Mouse (Mus musculus) left cerebral cortex, postnatal 14 days (tissue): ENCODE measurements around the gene Rbbp7. TPM values are rescaled to one million over a fixed set of nuclear protein-coding genes. Genes with fewer than 3 reads are reported as not detected.

Experiments
- DNase-seq, 2 experiments: peaks; one replicate each; pipeline ENCODE4 v3.0.0; 2021 to 2022; ENCODE audit warnings: low spot score in 2 of 2, mixed read lengths in 1 of 2
- intact Hi-C: fragments of 180-260 bp; cut with DNase I; formaldehyde crosslinking; loops from one replicate; pipeline ENCODE4 v1.15.1; 2025
- long read RNA-seq, 2 experiments: library from polyadenylated mRNA; stranded (forward); transcript quantifications; one replicate each; pipeline ENCODE4 v2.0.0; 2021
- total RNA-seq, 2 experiments: library from RNA; stranded (reverse); gene quantifications; 2 replicates each; pipeline ENCODE4 v1.2.3; 2021

Rbbp7 gene
- total RNA-seq: 100 to 1,000 TPM; 142 to 154 TPM
- long read RNA-seq, experiment 1, transcript Rbbp7-201 (12 exons, 2,244 nt): major isoform, 258 of 282 reads
- long read RNA-seq, experiment 1, partial matches to known transcripts: 5 of 282 reads
- long read RNA-seq, experiment 1, other reads (novel, unspliced or antisense): 17 of 282 reads
- long read RNA-seq, experiment 2, transcript Rbbp7-201 (12 exons, 2,244 nt): major isoform, 222 of 239 reads
- long read RNA-seq, experiment 2, partial matches to known transcripts: 9 of 239 reads
- long read RNA-seq, experiment 2, other reads (novel, unspliced or antisense): 5 of 239 reads

DNA sequence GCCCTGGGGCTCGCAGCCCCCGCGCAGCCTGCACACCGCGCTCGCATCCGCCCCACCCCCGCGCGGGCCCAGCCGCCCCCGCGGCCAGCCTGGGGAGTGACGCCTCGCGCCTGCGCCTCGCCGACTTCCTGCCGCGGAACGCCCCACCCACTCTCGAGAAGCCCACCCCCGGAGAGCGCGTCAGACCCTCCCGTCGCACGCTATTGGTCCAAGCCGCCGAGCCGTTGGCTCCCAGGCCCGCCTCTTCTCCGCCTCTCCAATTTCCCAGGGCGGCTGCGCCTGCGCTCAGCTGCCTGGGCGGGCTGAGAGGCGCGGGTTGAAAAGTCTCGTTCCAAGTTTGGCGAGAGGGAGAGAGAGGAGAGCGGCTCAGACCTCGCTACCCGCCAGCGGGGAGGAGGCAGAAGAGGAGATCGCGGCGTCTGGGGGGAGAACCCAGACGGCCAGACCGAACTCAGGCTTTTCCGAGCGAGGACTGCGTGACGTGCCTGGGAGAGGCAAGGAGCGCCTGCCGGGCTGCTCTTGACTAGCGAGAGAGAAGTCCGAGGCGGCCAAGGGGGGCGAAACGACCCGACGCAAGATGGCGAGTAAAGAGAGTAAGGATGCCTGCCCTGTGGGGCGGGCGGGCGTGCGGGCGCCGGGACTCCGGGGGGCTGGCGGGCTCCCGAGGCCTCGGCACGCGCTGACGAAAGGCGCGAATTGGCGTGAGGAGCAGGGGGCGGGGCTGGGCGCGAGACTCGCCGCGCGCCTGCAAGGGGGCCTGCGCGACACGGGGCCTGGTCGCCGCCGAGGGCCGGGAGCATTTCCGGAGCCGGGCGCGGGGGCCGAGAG lies at the start of gene Rbbp7:
Rbbp7 (plus strand) TSS at position 288 of the 828 bp plus-strand sequence.
- intact Hi-C loops: loop anchor here (2.0 to 10.0 kb wide), 2 partner anchors 26 to 246 kb away; no protein-coding TSS in a partner anchor
- peak; percentile 90 to 91 for DNase-seq

DNA sequence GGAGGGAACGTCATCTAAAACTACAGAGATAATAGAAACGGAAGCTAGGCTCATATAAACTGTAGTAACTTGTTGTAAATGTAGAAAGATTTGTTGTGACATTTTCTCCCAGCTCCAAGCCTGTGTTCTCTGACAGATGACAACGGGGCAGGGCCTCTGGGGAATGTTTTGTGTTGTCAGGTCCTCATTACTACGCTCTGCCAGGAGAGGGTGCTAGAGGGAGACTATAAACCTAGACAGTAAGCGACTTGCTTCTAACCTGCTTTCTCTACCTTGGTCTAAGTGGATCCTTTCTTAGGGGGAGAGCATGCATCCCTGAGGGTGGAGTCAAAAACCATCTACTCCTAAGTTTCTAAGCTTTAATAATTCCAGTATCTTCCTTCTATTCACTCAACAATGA lies 42.4 kb upstream of the Rbbp7 start:
- peak; percentile 13 to 52 for DNase-seq
- intact Hi-C loops: no loop called here

DNA sequence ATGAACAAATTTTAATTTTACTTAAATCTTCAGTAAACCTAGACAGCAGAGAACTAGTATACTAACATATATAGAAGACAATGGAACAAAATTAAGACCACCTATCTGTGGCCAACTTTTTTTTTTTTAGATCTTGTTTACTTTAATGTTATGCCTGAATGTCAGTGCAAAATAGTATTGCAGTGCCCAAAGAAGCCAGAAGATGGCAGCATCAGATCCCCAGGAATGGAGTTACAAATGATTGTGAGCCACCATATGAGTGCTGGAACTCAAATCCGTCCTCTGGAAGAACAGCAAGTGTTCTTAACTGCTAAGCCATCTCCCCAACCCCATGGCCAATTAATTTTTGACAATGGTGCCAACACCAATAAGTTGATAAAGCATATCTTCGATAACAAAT lies 40.6 kb upstream of the Rbbp7 start:
- intact Hi-C loops: no loop called here
- peak; percentile 7 to 12 for DNase-seq

GRCm38 (mm10) chrX:162727367-162727777 lies 32.8 kb upstream of the Rbbp7 start:
- intact Hi-C loops: no loop called here
- DNase-seq: no peak

DNA sequence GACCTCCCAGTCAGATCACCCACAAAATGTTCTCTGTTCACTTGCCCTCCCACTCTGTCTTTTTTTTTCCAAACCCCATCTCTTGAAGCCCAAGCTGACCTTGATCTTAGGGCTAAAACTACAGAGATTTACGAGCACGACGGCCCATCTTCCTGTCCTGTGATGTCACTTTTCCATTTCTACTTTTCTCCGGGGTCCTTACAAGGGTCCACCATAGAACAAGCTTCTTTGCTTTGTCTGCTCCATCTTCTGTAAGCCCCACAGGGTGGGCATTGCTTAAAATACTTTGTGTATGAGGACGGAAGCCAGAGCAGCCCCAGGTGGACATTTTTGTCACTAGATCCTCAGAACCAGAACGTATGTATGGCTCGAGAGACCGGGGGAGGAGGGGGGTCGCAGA lies 32.4 kb upstream of the Rbbp7 start:
- no peak for DNase-seq
- intact Hi-C loops: no loop called here

DNA sequence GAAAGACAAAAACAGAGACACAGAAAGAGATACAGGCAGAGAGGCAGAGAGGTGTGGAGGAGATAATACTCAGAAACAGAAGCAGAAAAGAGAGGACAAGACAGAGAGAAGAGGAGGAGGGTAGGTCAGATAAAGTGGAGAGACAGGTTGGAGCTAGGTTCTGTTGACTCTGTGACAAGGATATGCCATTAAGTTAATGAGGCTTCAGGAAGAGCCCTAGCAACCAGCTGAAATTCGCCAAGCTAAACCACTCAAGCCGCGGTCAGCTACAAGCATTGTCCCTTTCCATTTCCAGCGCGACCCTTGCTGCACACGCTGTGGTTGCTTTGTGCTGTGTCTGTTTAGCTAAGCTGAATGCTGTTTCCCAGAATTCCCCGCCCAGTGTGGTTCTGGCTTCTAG lies 32.0 kb upstream of the Rbbp7 start:
- intact Hi-C loops: no loop called here
- DNase-seq: no peak

DNA sequence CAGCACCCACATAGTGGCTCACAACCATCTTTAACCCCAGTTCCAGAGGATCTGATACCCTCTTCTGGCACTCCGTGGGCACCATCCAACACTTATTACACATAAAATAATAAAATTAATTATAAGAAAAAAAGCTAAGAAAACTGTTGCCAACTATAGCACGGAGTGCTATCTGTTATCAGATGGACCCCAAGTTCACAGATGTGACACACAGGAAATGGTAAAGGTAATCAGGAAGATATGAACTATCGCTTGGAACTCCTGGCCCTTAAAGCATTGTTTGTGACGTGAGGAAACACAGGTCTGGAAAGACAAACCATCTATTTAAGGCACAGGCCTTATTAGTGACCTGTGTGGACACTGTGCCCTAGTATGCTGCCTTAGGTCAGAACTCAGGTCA lies 30.2 kb upstream of the Rbbp7 start:
- intact Hi-C loops: loop anchor here (10.0 kb wide), 1 partner anchor 215 kb away; no protein-coding TSS in a partner anchor
- no peak for DNase-seq

DNA sequence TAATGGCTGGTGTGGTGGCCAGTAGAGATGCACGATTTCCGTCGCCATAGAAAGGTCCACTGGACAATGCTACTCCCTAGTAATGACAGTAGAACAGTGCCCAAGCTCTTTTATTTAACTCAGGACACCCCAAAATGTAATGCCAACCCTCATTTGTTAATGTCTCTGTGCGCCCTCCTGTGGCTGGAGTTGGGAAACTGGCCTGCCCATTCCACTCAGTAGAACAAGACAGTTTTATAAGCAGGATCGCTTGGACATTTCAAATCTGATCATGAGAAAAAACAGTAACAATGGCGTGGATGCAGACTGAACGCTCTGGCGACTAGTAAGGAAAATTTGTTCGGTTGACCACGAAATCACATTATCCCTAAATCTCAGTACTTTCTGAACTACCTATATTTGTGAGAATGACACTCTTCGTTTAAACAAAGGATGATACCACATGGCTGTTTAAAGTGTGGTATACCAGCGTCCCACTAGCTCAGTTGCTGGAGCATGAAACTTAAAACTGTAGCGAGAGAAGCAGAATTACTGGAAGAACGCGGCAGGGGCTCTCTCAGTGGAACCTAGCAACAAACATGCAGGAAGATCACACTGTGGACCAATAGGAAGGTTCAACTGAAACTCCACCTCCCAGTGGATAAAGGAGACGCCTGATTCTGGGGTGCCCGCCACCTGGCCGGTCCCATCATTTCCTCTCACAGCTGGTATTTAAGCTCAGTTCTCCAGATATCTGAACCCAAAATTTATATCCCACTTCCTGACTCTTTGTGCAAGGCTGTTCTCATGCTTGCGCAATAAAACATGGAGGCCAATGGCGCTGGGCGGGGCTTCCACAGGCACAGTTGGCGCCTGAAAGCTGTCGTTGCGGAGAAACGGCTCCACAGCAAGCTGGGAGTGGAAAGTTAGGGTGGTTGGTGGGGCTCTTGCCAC lies 24.9 kb upstream of the Rbbp7 start:
- intact Hi-C loops: loop anchor here (2.0 to 10.0 kb wide), 2 partner anchors 26 to 220 kb away; partner anchors contain the start of gene Rbbp7
- peak; percentile 62 to 64 for DNase-seq

- intact Hi-C loops: loop anchor here (10.0 kb wide), 1 partner anchor 221 kb away; no protein-coding TSS in a partner anchor
- peak in 1 of 2 experiments; percentile 13 for DNase-seq
Observed at GRCm38 (mm10) chrX:162736140-162736659, 24.0 kb upstream of the Rbbp7 start.

GRCm38 (mm10) chrX:162748696-162749420 lies 11.3 kb upstream of the Rbbp7 start:
- DNase-seq: no peak
- intact Hi-C loops: no loop called here

GRCm38 (mm10) chrX:162752418-162752817 lies 7.8 kb upstream of the Rbbp7 start:
- intact Hi-C loops: no loop called here
- DNase-seq: no peak

GRCm38 (mm10) chrX:162754314-162754713 lies 5.9 kb upstream of the Rbbp7 start:
- intact Hi-C loops: no loop called here

DNA sequence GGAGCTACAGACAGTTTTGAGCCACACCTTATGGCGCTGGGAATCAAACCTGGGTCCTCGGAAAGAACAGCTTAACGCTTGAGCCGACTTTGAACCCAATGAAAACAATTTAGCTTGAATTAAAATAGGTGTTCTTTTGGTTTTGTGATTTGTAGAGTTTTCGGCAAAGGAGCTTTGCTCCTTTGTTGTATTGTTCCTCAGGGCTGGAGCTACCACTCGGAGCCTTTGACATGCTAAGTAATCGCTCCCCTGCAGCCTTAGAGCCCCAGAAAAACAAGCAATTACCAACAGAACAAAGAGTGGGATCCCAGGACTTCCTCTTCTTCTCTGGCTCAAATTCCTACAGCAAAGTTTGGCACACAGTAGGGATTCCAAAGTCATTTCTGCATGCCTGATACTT lies 4.1 kb upstream of the Rbbp7 start:
- DNase-seq: no peak
- intact Hi-C loops: no loop called here

More at GRCm38 (mm10) chrX:162754314-162754713, 5.9 kb upstream of the Rbbp7 start:
- no peak for DNase-seq

GRCm38 (mm10) chrX:162759251-162760114 lies 719 bp upstream of the Rbbp7 start:
- intact Hi-C loops: loop anchor here (2.0 to 10.0 kb wide), 2 partner anchors 25 to 245 kb away; no protein-coding TSS in a partner anchor
- peak; percentile 59 to 74 for DNase-seq

GRCm38 (mm10) chrX:162760958-162761515 lies 835 bp downstream of the Rbbp7 start:
- intact Hi-C loops: loop anchor here (2.0 to 10.0 kb wide), 2 partner anchors 26 to 246 kb away; no protein-coding TSS in a partner anchor
- DNase-seq: peak in 1 of 2 experiments; percentile 8

- peak; percentile 9 to 37 for DNase-seq
- intact Hi-C loops: loop anchor here (2.0 to 10.0 kb wide), 2 partner anchors 27 to 247 kb away; no protein-coding TSS in a partner anchor
Observed at GRCm38 (mm10) chrX:162761716-162762395, 1.7 kb downstream of the Rbbp7 start.
